ENCODE assay signal across 19 mouse cellular contexts in genomic region chr4:137717671-137718070, GRCm38 (mm10). TPM values are rescaled to one million over a fixed set of nuclear protein-coding genes. Genes with fewer than 3 reads are reported as not detected.
DNase-seq lines count a peak whose midpoint lies in the region; ATAC-seq lines count a peak whose summit lies in the region.
"Had no signal": no experiment of that assay in that cellular context is flagged by ENCODE, and none has a peak within 500 bp of the region (broad histone marks: within the 10 kb centered on the region; RNA-seq: fewer than 3 reads in every experiment).

No protein-coding gene starts in this region.

- no peaks in the 10 kb centered on the region for H3K9me3 ChIP-seq in midbrain, embryonic 10.5 days (replicated peaks)
- no peaks in the 10 kb centered on the region for H3K9me3 ChIP-seq in midbrain, embryonic 16.5 days (replicated peaks; ENCODE audit: control insufficient read depth, low read length, poor library complexity, severe bottlenecking)
- H3K9me3 ChIP-seq in limb, embryonic 10.5 days (replicated peaks), result no peaks in the 10 kb centered on the region
- H3K9me3 ChIP-seq in midbrain, embryonic 14.5 days (ENCODE audit: control insufficient read depth, low read length), result no peaks in the 10 kb centered on the region
- H3K9me3 ChIP-seq: embryonic facial prominence, embryonic 12.5 days; heart, embryonic 12.5 days; hindbrain, embryonic 12.5 days had no signal

- 77% methylated on average over 15 of the region's 15 CpGs for WGBS in midbrain, embryonic 10.5 days
- WGBS in midbrain, embryonic 16.5 days, result 78% methylated on average over 15 of the region's 15 CpGs
- WGBS in limb, embryonic 10.5 days, result 70% methylated on average over 15 of the region's 15 CpGs
- 77% methylated on average over 15 of the region's 15 CpGs for WGBS in midbrain, embryonic 14.5 days

- no peak for ATAC-seq in midbrain, embryonic 16.5 days
- no peak for ATAC-seq in midbrain, embryonic 14.5 days (ENCODE audit: low FRiP score, low TSS enrichment)
- ATAC-seq: CD4-positive, CD25-positive, alpha-beta regulatory T cell, adult 4 months; forebrain, embryonic 16.5 days; hindbrain, postnatal 0 days had no signal

- peaks cover 63% of the 10 kb centered on the region for H3K27me3 ChIP-seq in midbrain, embryonic 10.5 days (ENCODE audit: low read depth, poor library complexity, severe bottlenecking)
- H3K27me3 ChIP-seq in midbrain, embryonic 16.5 days (ENCODE audit: control insufficient read depth, insufficient read depth, low read depth, low read length), result no peaks in the 10 kb centered on the region
- peaks cover 64% of the 10 kb centered on the region for H3K27me3 ChIP-seq in limb, embryonic 10.5 days (ENCODE audit: low read depth, poor library complexity, severe bottlenecking)
- no peaks in the 10 kb centered on the region for H3K27me3 ChIP-seq in midbrain, embryonic 14.5 days (ENCODE audit: control insufficient read depth, insufficient read depth, low read length)

- H3K4me1 ChIP-seq in midbrain, embryonic 10.5 days, result peaks cover 36% of the 10 kb centered on the region
- H3K4me1 ChIP-seq in midbrain, embryonic 16.5 days (ENCODE audit: control insufficient read depth, insufficient read depth, low read length), result peaks cover 18% of the 10 kb centered on the region; the same call in 1 of the 2 replicates
- H3K4me1 ChIP-seq in limb, embryonic 10.5 days, result peaks cover 43% of the 10 kb centered on the region
- H3K4me1 ChIP-seq in midbrain, embryonic 14.5 days (ENCODE audit: control insufficient read depth, insufficient read depth, low read length), result peaks cover 12% of the 10 kb centered on the region

- peak overlapping the region; percentile 38; the same call in 1 of the 2 replicates for H3K27ac ChIP-seq in midbrain, embryonic 10.5 days (replicated peaks)
- H3K27ac ChIP-seq in midbrain, embryonic 16.5 days (ENCODE audit: low read length), result no peak overlapping the region
- H3K27ac ChIP-seq in limb, embryonic 10.5 days, result 0 out of 2 replicates have a peak overlapping the region, but pooled peaks have one; percentile 4
- H3K27ac ChIP-seq in midbrain, embryonic 14.5 days (replicated peaks; ENCODE audit: low read depth, low read length), result no peak overlapping the region
- H3K27ac ChIP-seq: embryonic facial prominence, embryonic 12.5 days; heart, adult 2 months; hindbrain, embryonic 12.5 days; hindbrain, postnatal 0 days had no signal

- no peak overlapping the region for H3K4me3 ChIP-seq in midbrain, embryonic 10.5 days
- no peak overlapping the region for H3K4me3 ChIP-seq in midbrain, embryonic 16.5 days (ENCODE audit: low read depth, low read length)
- H3K4me3 ChIP-seq in limb, embryonic 10.5 days, result no peak overlapping the region
- no peak overlapping the region for H3K4me3 ChIP-seq in midbrain, embryonic 14.5 days (replicated peaks; ENCODE audit: low read depth, low read length)
- H3K4me3 ChIP-seq: embryonic facial prominence, embryonic 12.5 days; heart, adult 2 months; heart, embryonic 12.5 days; hindbrain, embryonic 12.5 days had no signal

- no peaks in the 10 kb centered on the region for H3K36me3 ChIP-seq in midbrain, embryonic 10.5 days
- H3K36me3 ChIP-seq in midbrain, embryonic 16.5 days (ENCODE audit: control insufficient read depth, insufficient read depth, low read length), result peaks cover 12% of the 10 kb centered on the region
- no peaks in the 10 kb centered on the region for H3K36me3 ChIP-seq in limb, embryonic 10.5 days
- H3K36me3 ChIP-seq in midbrain, embryonic 14.5 days (ENCODE audit: control insufficient read depth, insufficient read depth, low read length), result 0 out of 2 replicates have a peak, but pooled peaks cover 4% of the 10 kb centered on the region
- H3K36me3 ChIP-seq: embryonic facial prominence, embryonic 12.5 days; heart, embryonic 12.5 days had no signal

- no peak for DNase-seq in midbrain, embryonic 10.5 days (ENCODE audit: low spot score)
- peak; percentile 90 for DNase-seq in adrenal gland, adult 2 months
- peak; percentile 83 for DNase-seq in adrenal gland, postnatal 14 days
- DNase-seq in limb, embryonic 10.5 days (ENCODE audit: low spot score), result no peak
- no peak for DNase-seq in B cell, adult 2 months
- DNase-seq in midbrain, embryonic 14.5 days, result no peak
- DNase-seq in layer of hippocampus, postnatal 25 days (ENCODE audit: extremely low spot score in 1 of 2, low spot score in 1 of 2), result no peak
- DNase-seq: cerebellum, adult 8-10 months; cerebellum, postnatal 14 days; embryo, embryonic 11 days; gastrocnemius, postnatal 14 days; heart, adult 2 months had no signal

- H3K4me2 ChIP-seq in midbrain, embryonic 16.5 days (ENCODE audit: low read length), result no peak overlapping the region
- no peak overlapping the region for H3K4me2 ChIP-seq in midbrain, embryonic 14.5 days (ENCODE audit: low read length)
- H3K4me2 ChIP-seq: embryonic facial prominence, embryonic 12.5 days; heart, embryonic 12.5 days; hindbrain, embryonic 12.5 days had no signal

- no peak overlapping the region for H3K9ac ChIP-seq in midbrain, embryonic 16.5 days (ENCODE audit: low read depth, low read length)
- H3K9ac ChIP-seq in midbrain, embryonic 14.5 days (replicated peaks; ENCODE audit: low read length), result no peak overlapping the region
- H3K9ac ChIP-seq: embryonic facial prominence, embryonic 12.5 days; heart, embryonic 12.5 days; hindbrain, embryonic 12.5 days had no signal

RNA-seq across cellular contexts. Expression of gene Rap1gap, which starts 53.1 kb away (rescaled TPM):
- polyA plus RNA-seq in midbrain, embryonic 10.5 days (2016; fragmentation: Nextera tagmentation; extraction: Ambion mirVana), result 4.5 and 6.0 TPM in 2 replicates
- 83.0 and 105 TPM in 2 replicates for polyA plus RNA-seq in midbrain, embryonic 16.5 days (2015; fragmentation: Nextera tagmentation; extraction: Ambion mirVana)
- total RNA-seq in adrenal gland, adult 2 months (2021), result 100 to 1,000 TPM; 119 to 172 TPM
- polyA plus RNA-seq in adrenal gland, adult 2 months (2012; rRNA removed), result 489 and 541 TPM in 2 replicates
- 40.8 and 44.9 TPM in 2 replicates for total RNA-seq in adrenal gland, postnatal 14 days (2021)
- 2.8 and 4.2 TPM in 2 replicates for polyA plus RNA-seq in limb, embryonic 10.5 days (2016; fragmentation: Nextera tagmentation; extraction: Ambion mirVana)
- 57.7 and 60.8 TPM in 2 replicates for polyA plus RNA-seq in midbrain, embryonic 14.5 days (2014; fragmentation: Nextera tagmentation; extraction: Ambion mirVana)
- total RNA-seq in layer of hippocampus, postnatal 25 days (2021), result 100 to 1,000 TPM; 263 to 285 TPM

Comparison
In these comparisons a context has a peak if more than half of its experiments do, and no peak if none do; other contexts are left out.
1. H3K27ac ChIP-seq: peak in midbrain, embryonic 10.5 days (single experiment) and limb, embryonic 10.5 days (single experiment); none in midbrain, embryonic 16.5 days (single experiment) and midbrain, embryonic 14.5 days (single experiment).
2. DNase-seq: peak in adrenal gland, adult 2 months (single experiment) and adrenal gland, postnatal 14 days (single experiment); none in midbrain, embryonic 10.5 days (single experiment), limb, embryonic 10.5 days (single experiment), B cell, adult 2 months (0 of 2), midbrain, embryonic 14.5 days (single experiment) and layer of hippocampus, postnatal 25 days (0 of 2).